7 mouse cellular contexts compared by ENCODE assay signal in genomic region chr6:114929346-114929745, GRCm38 (mm10). TPM values are rescaled to one million over a fixed set of nuclear protein-coding genes. Genes with fewer than 3 reads are reported as not detected.
DNase-seq lines count a peak whose midpoint lies in the region; ATAC-seq and TF ChIP-seq lines count a peak whose summit lies in the region.

No protein-coding gene starts in this region.

- no peaks in the 10 kb centered on the region for H3K27me3 ChIP-seq in hindbrain, embryonic 14.5 days (ENCODE audit: control insufficient read depth, insufficient read depth, low read length)
- no peaks in the 10 kb centered on the region for H3K27me3 ChIP-seq in liver, postnatal 0 days (ENCODE audit: insufficient read depth, low read length)

- TF ChIP-seq EP300 in liver, postnatal 0 days (IDR thresholded peaks at IDR 0.05; ENCODE audit: low read depth), result no peak

- peak; percentile 72 for TF ChIP-seq CTCF in liver, postnatal 0 days (IDR thresholded peaks at IDR 0.05; ENCODE audit: low read depth)

- H3K4me3 ChIP-seq in hindbrain, embryonic 14.5 days (replicated peaks; ENCODE audit: low read length), result no peak overlapping the region
- no peak overlapping the region for H3K4me3 ChIP-seq in liver, postnatal 0 days (ENCODE audit: low read depth, low read length)

- DNase-seq in 3134 (ENCODE audit: extremely low read depth, insufficient read length, low spot score) (peak; percentile 47), 3T3-L1 (ENCODE audit: low read depth, low spot score) (peak; percentile 88)
- DNase-seq in cerebellum, postnatal 14 days, result peak; percentile 71 to 74
- peak; percentile 72 for DNase-seq in hindbrain, embryonic 14.5 days (ENCODE audit: low spot score)
- peak; percentile 49 for DNase-seq in liver, postnatal 0 days
- no peak for DNase-seq in thymus, postnatal 10 days (ENCODE audit: low spot score in 2 of 2)
- DNase-seq in right cerebral cortex, postnatal 14 days, result no peak

- no peaks in the 10 kb centered on the region for H3K36me3 ChIP-seq in hindbrain, embryonic 14.5 days (replicated peaks; ENCODE audit: control insufficient read depth, insufficient read depth)
- H3K36me3 ChIP-seq in liver, postnatal 0 days (replicated peaks; ENCODE audit: insufficient read depth, low read length), result no peaks in the 10 kb centered on the region

- H3K4me2 ChIP-seq in hindbrain, embryonic 14.5 days (replicated peaks), result no peak overlapping the region
- no peak overlapping the region for H3K4me2 ChIP-seq in liver, postnatal 0 days (ENCODE audit: low read depth, low read length)

- H3K9ac ChIP-seq in hindbrain, embryonic 14.5 days, result no peak overlapping the region
- no peak overlapping the region for H3K9ac ChIP-seq in liver, postnatal 0 days (replicated peaks)

- no peak overlapping the region for H3K27ac ChIP-seq in hindbrain, embryonic 14.5 days
- H3K27ac ChIP-seq in liver, postnatal 0 days (ENCODE audit: low read depth), result no peak overlapping the region

- 0 out of 2 replicates have a peak, but pooled peaks cover 7% of the 10 kb centered on the region for H3K4me1 ChIP-seq in hindbrain, embryonic 14.5 days (replicated peaks; ENCODE audit: control insufficient read depth, insufficient read depth, low read length)
- peaks cover 3% of the 10 kb centered on the region; the same call in 1 of the 2 replicates for H3K4me1 ChIP-seq in liver, postnatal 0 days (ENCODE audit: insufficient read depth)

- 0 out of 2 replicates have a peak, but pooled peaks cover 3% of the 10 kb centered on the region for H3K9me3 ChIP-seq in hindbrain, embryonic 14.5 days (ENCODE audit: control insufficient read depth, low read length)
- no peaks in the 10 kb centered on the region for H3K9me3 ChIP-seq in liver, postnatal 0 days (ENCODE audit: low read length)

- peak; percentile 28; the same call in 1 of the 2 replicates for ATAC-seq in hindbrain, embryonic 14.5 days (ENCODE audit: low FRiP score)
- ATAC-seq in liver, postnatal 0 days, result peak; percentile 37; the same call in 1 of the 2 replicates

RNA-seq across cellular contexts. Expression of gene Vgll4, which starts 40.4 kb away (rescaled TPM):
- 37.9 and 38.4 TPM in 2 replicates for polyA plus RNA-seq in hindbrain, embryonic 14.5 days (2014; fragmentation: Nextera tagmentation; extraction: Ambion mirVana)
- 11.9 and 14.7 TPM in 2 replicates for polyA plus RNA-seq in liver, postnatal 0 days (2015; fragmentation: Nextera tagmentation; extraction: Ambion mirVana)

Comparison
In these comparisons a context has a peak if more than half of its experiments do, and no peak if none do; other contexts are left out.
1. DNase-seq: peak in 3134 (single experiment), 3T3-L1 (single experiment), cerebellum, postnatal 14 days (2 of 2), hindbrain, embryonic 14.5 days (single experiment) and liver, postnatal 0 days (single experiment); none in thymus, postnatal 10 days (0 of 2) and right cerebral cortex, postnatal 14 days (single experiment).